Mouse (Mus musculus) cortical plate, adult 2 months (tissue): ENCODE results near the gene Rgs14. TPM values are rescaled to one million over a fixed set of nuclear protein-coding genes. Genes with fewer than 3 reads are reported as not detected.

ENCODE experiments used
- H3K27ac ChIP-seq: fragments of 200-500 bp; 2 replicates; pipeline ENCODE4 v1.5.1; 2012; ENCODE audit warnings: low read length, control low read depth, inconsistent platforms; ENCODE audit not compliant: insufficient read depth
- H3K4me1 ChIP-seq: fragments of 200-500 bp; 2 replicates; pipeline ENCODE4 v1.6.1; 2011; ENCODE audit warnings: low read length; ENCODE audit not compliant: control insufficient read depth, insufficient read depth
- H3K4me3 ChIP-seq: fragments of 200-500 bp; 2 replicates; pipeline ENCODE4 v1.5.1; 2011; ENCODE audit warnings: mild to moderate bottlenecking, low read length, control low read depth; ENCODE audit not compliant: insufficient read depth
- CTCF ChIP-seq: fragments of 200-500 bp; IDR thresholded peaks from 2 replicates; pipeline ENCODE4 v1.5.1; 2011; ENCODE audit warnings: mild to moderate bottlenecking, control low read depth, low read length; ENCODE audit not compliant: insufficient read depth; ENCODE audit errors: extremely low read depth
- POLR2A ChIP-seq: fragments of 200-500 bp; IDR thresholded peaks from 2 replicates; pipeline ENCODE4 v1.6.1; 2011; ENCODE audit warnings: mild to moderate bottlenecking, low read length, control low read depth; ENCODE audit not compliant: insufficient read depth; ENCODE audit errors: extremely low read depth
- polyA plus RNA-seq: library from polyadenylated mRNA; depleted of rRNA; stranded (reverse); fragments of >200 nt; gene quantifications from 2 replicates; pipeline ENCODE4 v1.2.3, GENCODE M21; 2012

Rgs14 gene
- polyA plus RNA-seq, 1 experiment = 40.2 TPM

GRCm38 (mm10) chr13:55375877-55376276, 6.3 kb downstream of the Rgs14 start:
- H3K4me3 ChIP-seq = no peak overlapping the region
- H3K4me1 ChIP-seq = no peaks in the 10 kb centered on the region
- H3K27ac ChIP-seq = no peak overlapping the region
- TF ChIP-seq CTCF = no peak
- no peak for TF ChIP-seq POLR2A

- Histone ChIP-seq H3K4me3 (no peak overlapping the region), H3K27ac (no peak overlapping the region), H3K4me1 (peaks cover 2% of the 10 kb centered on the region)
- TF ChIP-seq POLR2A (no peak), CTCF (no peak)
Measured at GRCm38 (mm10) chr13:55378907-55379580, 9.5 kb downstream of the Rgs14 start.

- H3K27ac ChIP-seq = no peak overlapping the region
- H3K4me3 ChIP-seq = no peak overlapping the region
- H3K4me1 ChIP-seq = peaks cover 4% of the 10 kb centered on the region
- TF ChIP-seq CTCF = no peak
- TF ChIP-seq POLR2A = no peak
Measured at GRCm38 (mm10) chr13:55381790-55382189, 12.3 kb downstream of the Rgs14 start.

GRCm38 (mm10) chr13:55390644-55391043, 21.1 kb downstream of the Rgs14 start:
- H3K27ac ChIP-seq = no peak overlapping the region
- peaks cover under 1% of the 10 kb centered on the region; the same call in 1 of the 2 replicates for H3K4me1 ChIP-seq
- TF ChIP-seq CTCF (no peak), POLR2A (no peak)
- no peak overlapping the region for H3K4me3 ChIP-seq

- Histone ChIP-seq H3K27ac (no peak overlapping the region), H3K4me1 (no peaks in the 10 kb centered on the region), H3K4me3 (no peak overlapping the region)
- TF ChIP-seq CTCF (no peak), POLR2A (no peak)
Measured at GRCm38 (mm10) chr13:55391626-55392029, 22.1 kb downstream of the Rgs14 start.

- TF ChIP-seq POLR2A (no peak), CTCF (no peak)
Measured at GRCm38 (mm10) chr13:55392933-55393332, 23.4 kb downstream of the Rgs14 start.

GRCm38 (mm10) chr13:55398088-55398487, 28.6 kb downstream of the Rgs14 start, which contains the start of gene Slc34a1:
Slc34a1 (plus strand) TSS chr13:55398187.
- no peaks in the 10 kb centered on the region for H3K4me1 ChIP-seq
- H3K4me3 ChIP-seq = no peak within 1 kb of the TSS
- no peak for TF ChIP-seq POLR2A
- no peak for TF ChIP-seq CTCF
- no peak within 1 kb of the TSS for H3K27ac ChIP-seq

More at GRCm38 (mm10) chr13:55392933-55393332, 23.4 kb downstream of the Rgs14 start:
- no peaks in the 10 kb centered on the region for H3K4me1 ChIP-seq
- H3K27ac ChIP-seq = no peak overlapping the region
- H3K4me3 ChIP-seq = no peak overlapping the region

- H3K4me3 ChIP-seq = no peak overlapping the region
- TF ChIP-seq CTCF (no peak), POLR2A (no peak)
- H3K4me1 ChIP-seq = 0 out of 2 replicates have a peak, but pooled peaks cover 4% of the 10 kb centered on the region
- H3K27ac ChIP-seq = no peak overlapping the region
Measured at GRCm38 (mm10) chr13:55399300-55400038, 29.9 kb downstream of the Rgs14 start.

- Histone ChIP-seq H3K4me3 (no peak overlapping the region), H3K27ac (no peak overlapping the region), H3K4me1 (peaks cover 7% of the 10 kb centered on the region; the same call in 1 of the 2 replicates)
- TF ChIP-seq CTCF = no peak
- TF ChIP-seq POLR2A = no peak
Measured at GRCm38 (mm10) chr13:55400039-55400346, 30.5 kb downstream of the Rgs14 start.

GRCm38 (mm10) chr13:55403266-55403665, 33.7 kb downstream of the Rgs14 start:
- TF ChIP-seq POLR2A (no peak), CTCF (no peak)
- H3K4me1 ChIP-seq = peaks cover 10% of the 10 kb centered on the region
- H3K4me3 ChIP-seq = no peak overlapping the region
- H3K27ac ChIP-seq = no peak overlapping the region
